Mouse (Mus musculus) macrophage (primary cell): ENCODE measurements around the gene Snx27. TPM values are rescaled to one million over a fixed set of nuclear protein-coding genes. Genes with fewer than 3 reads are reported as not detected.

Experiments
- H3K27ac ChIP-seq: fragments of 350-480 bp; formaldehyde crosslinking; 2 replicates; pipeline ENCODE4 v1.9.0; 2021
- H3K36me3 ChIP-seq: fragments of 350-480 bp; formaldehyde crosslinking; 2 replicates; pipeline ENCODE4 v1.9.0; 2021; ENCODE audit errors: inconsistent target
- H3K4me3 ChIP-seq: fragments of 350-480 bp; formaldehyde crosslinking; 2 replicates; pipeline ENCODE4 v1.9.0; 2021; ENCODE audit errors: inconsistent target
- H3K79me2 ChIP-seq: fragments of 350-480 bp; formaldehyde crosslinking; 2 replicates; pipeline ENCODE4 v1.9.0; 2021; ENCODE audit errors: inconsistent target
- WGBS: methylation state at CpG from one replicate; pipeline ENCODE4 v1.1.7; 2026; ENCODE audit warnings: inconsistent platforms; ENCODE audit not compliant: missing documents; 5-methylcytosine and 5-hydroxymethylcytosine counted together
- polyA plus RNA-seq: library from polyadenylated mRNA; stranded (reverse); fragments of 250-400 nt; gene quantifications from 3 replicates; pipeline ENCODE4 v1.2.4, GENCODE M21; 2018; ENCODE audit warnings: inconsistent platforms

Gene Snx27
- polyA plus RNA-seq, 1 experiment from 2014 or later = 74.9 TPM

- H3K27ac ChIP-seq = no peak overlapping the region
Observed at GRCm38 (mm10) chr3:94533968-94534367, 48.5 kb downstream of the Snx27 start.

DNA sequence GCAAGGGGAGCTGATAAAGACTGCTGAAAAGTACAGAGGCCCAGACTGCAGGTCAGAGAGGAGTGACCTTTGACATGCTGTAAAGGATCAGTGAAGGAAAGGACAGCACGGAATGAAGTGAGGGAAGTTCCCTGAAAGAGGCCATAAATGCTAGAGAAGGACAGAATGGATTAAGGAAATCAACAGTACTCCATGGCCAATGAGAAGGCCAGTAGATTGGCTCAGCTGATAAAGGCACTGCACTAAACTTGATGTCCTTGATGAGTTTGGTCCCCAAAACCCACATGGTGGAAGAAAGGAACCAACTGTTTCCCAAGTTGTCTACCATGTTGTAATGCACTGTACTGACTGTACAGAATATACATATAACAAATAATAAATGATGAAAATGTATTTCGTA is 55.8 kb downstream of the Snx27 start:
- H3K79me2 ChIP-seq = peaks cover under 1% of the 10 kb centered on the region; the same call in 1 of the 2 replicates
- 96% methylated on average over 2 of the region's 2 CpGs for WGBS
- H3K4me3 ChIP-seq = no peak overlapping the region
- no peak overlapping the region for H3K27ac ChIP-seq
- peaks cover 66% of the 10 kb centered on the region for H3K36me3 ChIP-seq

More at GRCm38 (mm10) chr3:94533968-94534367, 48.5 kb downstream of the Snx27 start:
- Histone ChIP-seq H3K36me3 (peaks cover 12% of the 10 kb centered on the region; the same call in 1 of the 2 replicates), H3K4me3 (no peak overlapping the region), H3K79me2 (peaks cover 72% of the 10 kb centered on the region)

GRCm38 (mm10) chr3:94506664-94507063 is 75.9 kb downstream of the Snx27 start:
- H3K79me2 ChIP-seq = no peaks in the 10 kb centered on the region
- H3K27ac ChIP-seq = no peak overlapping the region
- H3K4me3 ChIP-seq = no peak overlapping the region
- peaks cover 60% of the 10 kb centered on the region for H3K36me3 ChIP-seq
- whole genome bisulfite sequencing = 100% methylated on average over 1 of the region's 1 CpGs

DNA sequence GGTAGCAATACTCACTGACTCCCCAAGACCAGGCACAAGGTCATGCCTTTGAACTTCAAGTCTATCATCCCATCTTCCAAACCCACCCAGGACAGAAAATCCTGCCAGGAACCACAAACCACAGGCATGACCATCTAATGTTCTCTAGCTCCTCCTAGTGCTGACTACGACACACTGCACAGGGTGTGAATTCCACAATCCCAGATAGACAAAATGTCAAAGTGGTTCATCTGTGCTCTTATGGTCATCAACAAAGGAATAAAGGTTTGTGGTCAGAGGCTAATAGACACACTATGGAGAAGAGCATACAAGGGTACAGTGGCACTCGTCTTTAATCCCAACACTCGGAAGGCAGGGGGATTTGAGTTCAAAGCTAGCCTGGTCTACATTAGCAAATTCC is 80.3 kb downstream of the Snx27 start:
- Histone ChIP-seq H3K36me3 (peaks cover 62% of the 10 kb centered on the region), H3K79me2 (no peaks in the 10 kb centered on the region), H3K4me3 (no peak overlapping the region), H3K27ac (no peak overlapping the region)
- WGBS = 81% methylated on average over 3 of the region's 3 CpGs

DNA sequence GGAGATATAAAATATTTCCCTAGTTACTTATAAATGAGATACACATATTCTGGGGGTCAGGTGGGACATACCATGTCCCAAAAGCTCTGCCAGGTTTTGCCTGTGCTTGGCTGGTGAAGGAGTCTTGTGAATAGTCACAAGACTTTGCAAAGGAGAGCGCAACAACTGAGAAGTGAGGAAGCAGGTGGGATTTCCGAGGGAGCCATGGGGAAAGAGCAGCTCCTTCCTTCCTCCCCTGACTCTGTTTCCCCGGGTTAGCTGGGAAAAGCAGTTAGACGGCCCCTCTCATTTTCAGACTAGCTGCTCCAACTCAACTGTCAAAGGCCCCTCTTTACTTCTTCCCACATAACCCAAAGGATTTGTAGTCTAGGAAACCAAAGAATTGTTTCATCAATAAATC is 85.4 kb downstream of the Snx27 start:
- peaks cover 56% of the 10 kb centered on the region for H3K36me3 ChIP-seq
- WGBS = 86% methylated on average over 4 of the region's 4 CpGs
- H3K27ac ChIP-seq = no peak overlapping the region
- no peaks in the 10 kb centered on the region for H3K79me2 ChIP-seq
- no peak overlapping the region for H3K4me3 ChIP-seq

GRCm38 (mm10) chr3:94487581-94487980 is 94.9 kb downstream of the Snx27 start:
- WGBS = 70% methylated on average over 6 of the region's 6 CpGs
- no peaks in the 10 kb centered on the region for H3K36me3 ChIP-seq
- no peak overlapping the region for H3K27ac ChIP-seq
- H3K79me2 ChIP-seq = no peaks in the 10 kb centered on the region
- H3K4me3 ChIP-seq = no peak overlapping the region

DNA sequence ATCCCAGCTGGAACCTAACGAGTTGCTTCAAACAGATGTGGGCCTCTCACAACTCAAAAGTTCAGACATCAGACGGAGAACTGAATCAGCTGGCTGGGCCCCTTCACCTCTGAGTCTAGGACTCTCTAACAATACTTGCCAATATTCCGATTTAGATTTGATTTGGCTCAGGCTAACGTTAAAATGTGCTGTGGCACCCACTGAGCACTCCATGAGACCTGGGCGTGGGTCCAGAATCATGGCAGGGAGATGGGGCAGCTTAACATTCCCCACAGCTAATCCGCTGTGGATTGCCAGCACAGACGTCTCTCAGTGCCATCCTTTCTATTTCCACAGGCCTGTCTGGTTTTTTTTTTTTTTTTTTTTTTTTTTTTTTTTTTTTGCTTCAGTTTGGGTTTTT is 96.6 kb downstream of the Snx27 start:
- no peak overlapping the region for H3K4me3 ChIP-seq
- WGBS = 96% methylated on average over 6 of the region's 7 CpGs
- no peaks in the 10 kb centered on the region for H3K36me3 ChIP-seq
- H3K79me2 ChIP-seq = no peaks in the 10 kb centered on the region
- no peak overlapping the region for H3K27ac ChIP-seq

GRCm38 (mm10) chr3:94483790-94484439 is 98.6 kb downstream of the Snx27 start:
- no peaks in the 10 kb centered on the region for H3K36me3 ChIP-seq
- H3K27ac ChIP-seq = no peak overlapping the region
- 67% methylated on average over 20 of the region's 20 CpGs for WGBS
- H3K79me2 ChIP-seq = no peaks in the 10 kb centered on the region
- H3K4me3 ChIP-seq = no peak overlapping the region

DNA sequence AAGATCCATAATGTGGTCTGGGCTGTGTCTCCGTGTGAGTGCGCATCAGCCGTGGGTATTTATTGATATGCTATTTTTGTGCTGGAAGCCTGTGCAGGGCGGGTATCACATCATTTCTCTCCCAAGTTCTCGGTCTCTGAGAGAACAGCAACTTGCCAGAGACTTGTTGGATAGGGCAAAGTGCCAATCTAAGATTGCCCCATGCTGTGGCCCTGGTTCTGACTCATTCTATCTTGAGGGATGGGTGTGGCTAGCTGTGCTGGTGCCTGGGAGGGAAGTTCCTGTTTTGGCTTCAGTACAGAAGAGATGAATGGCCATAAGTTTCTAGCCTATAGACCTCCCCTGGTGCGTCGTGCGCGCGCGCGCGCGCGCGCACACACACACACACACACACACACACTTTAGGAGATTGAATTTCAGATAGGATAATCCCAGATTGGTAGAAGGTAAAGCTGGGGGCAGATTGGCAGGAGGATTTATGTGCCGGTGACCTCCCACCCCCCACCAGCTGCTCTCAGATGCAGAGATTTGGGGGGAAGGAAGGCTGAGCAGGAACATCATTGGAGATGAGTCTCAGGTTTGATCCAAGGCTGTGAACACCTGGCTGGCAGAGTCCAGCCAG is 99.6 kb downstream of the Snx27 start:
- 82% methylated on average over 17 of the region's 17 CpGs for WGBS

GRCm38 (mm10) chr3:94481429-94481828 is 101.1 kb downstream of the Snx27 start:
- H3K27ac ChIP-seq = no peak overlapping the region
- H3K79me2 ChIP-seq = no peaks in the 10 kb centered on the region
- no peaks in the 10 kb centered on the region for H3K36me3 ChIP-seq
- 81% methylated on average over 4 of the region's 4 CpGs for WGBS
- H3K4me3 ChIP-seq = no peak overlapping the region

More for the DNA sequence above, 99.6 kb downstream of the Snx27 start:
- no peaks in the 10 kb centered on the region for H3K36me3 ChIP-seq
- peak overlapping the region; percentile 24; the same call in 1 of the 2 replicates for H3K27ac ChIP-seq
- H3K79me2 ChIP-seq = no peaks in the 10 kb centered on the region
- no peak overlapping the region for H3K4me3 ChIP-seq

- H3K36me3 ChIP-seq = no peaks in the 10 kb centered on the region
- no peak within 1 kb of the TSS for H3K27ac ChIP-seq
- H3K4me3 ChIP-seq = no peak within 1 kb of the TSS
- H3K79me2 ChIP-seq = no peaks in the 10 kb centered on the region
- WGBS = 37% methylated on average over 16 of the region's 16 CpGs
Observed at GRCm38 (mm10) chr3:94480291-94480884, 102.1 kb downstream of the Snx27 start, which contains the start of gene Riiad1. Gene Riiad1 (minus strand): TSS chr3:94480341.

DNA sequence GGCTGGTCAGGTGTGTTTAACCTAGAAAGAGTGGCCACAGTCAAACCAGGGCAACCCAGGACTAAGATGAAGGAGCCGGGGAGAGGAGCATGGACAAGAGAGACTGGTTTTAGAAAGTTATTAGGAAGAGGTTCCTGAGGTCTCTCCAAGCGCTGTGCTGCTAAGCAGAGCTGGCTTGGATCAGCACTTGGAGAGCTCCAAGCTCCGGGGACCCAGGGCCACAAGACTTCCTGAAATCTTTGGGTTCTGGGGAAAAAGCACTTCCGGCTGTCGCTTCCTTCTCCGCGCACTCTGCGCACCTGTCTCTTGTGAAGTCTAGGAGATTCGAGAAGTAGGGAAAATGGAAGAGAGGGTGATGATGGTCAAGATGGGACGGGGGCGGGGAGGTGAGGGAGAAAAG is 103.0 kb downstream of the Snx27 start:
- 8% methylated on average over 10 of the region's 11 CpGs for WGBS
- no peak overlapping the region for H3K4me3 ChIP-seq
- H3K79me2 ChIP-seq = no peaks in the 10 kb centered on the region
- H3K27ac ChIP-seq = no peak overlapping the region
- H3K36me3 ChIP-seq = no peaks in the 10 kb centered on the region

GRCm38 (mm10) chr3:94478591-94479169 is 103.8 kb downstream of the Snx27 start:
- Histone ChIP-seq H3K27ac (no peak overlapping the region), H3K79me2 (no peaks in the 10 kb centered on the region), H3K4me3 (no peak overlapping the region), H3K36me3 (no peaks in the 10 kb centered on the region)
- WGBS = 28% methylated on average over 9 of the region's 9 CpGs

DNA sequence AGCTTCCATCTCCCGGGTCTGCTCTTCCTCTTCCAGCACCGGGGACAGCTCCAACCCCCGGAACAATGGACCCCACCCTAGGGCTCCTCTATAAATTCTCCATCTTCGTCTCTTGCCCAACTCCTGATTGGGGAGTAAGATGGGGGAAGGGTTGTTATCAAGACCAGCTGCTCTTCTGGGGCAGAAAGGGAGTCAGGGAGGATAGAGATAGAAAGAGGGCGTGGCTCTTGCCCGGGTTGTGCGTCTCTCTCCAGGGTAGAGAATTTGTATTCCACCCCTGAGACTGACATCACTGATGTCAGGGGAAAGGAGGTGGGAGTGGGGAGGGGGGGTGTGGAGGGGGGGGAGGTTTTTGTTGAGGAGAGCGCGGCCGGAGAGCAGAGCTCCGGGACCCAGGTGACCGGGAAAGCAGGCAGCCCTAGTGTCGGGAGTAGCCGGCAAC is 104.5 kb downstream of the Snx27 start, which contains the start of gene Celf3:
Gene Celf3, plus strand, starts transcription at position 315 of the 442 bp plus-strand sequence.
- H3K36me3 ChIP-seq = no peaks in the 10 kb centered on the region
- no peak within 1 kb of the TSS for H3K4me3 ChIP-seq
- whole genome bisulfite sequencing = 19% methylated on average over 5 of the region's 14 CpGs
- H3K27ac ChIP-seq = no peak within 1 kb of the TSS
- no peaks in the 10 kb centered on the region for H3K79me2 ChIP-seq

- no peaks in the 10 kb centered on the region for H3K79me2 ChIP-seq
- H3K4me3 ChIP-seq = no peak overlapping the region
- no peaks in the 10 kb centered on the region for H3K36me3 ChIP-seq
- H3K27ac ChIP-seq = no peak overlapping the region
- WGBS = 60% methylated on average over 3 of the region's 4 CpGs
Observed at GRCm38 (mm10) chr3:94477444-94477843, 105.1 kb downstream of the Snx27 start.
